Mouse (Mus musculus) liver, embryonic 16.5 days (tissue): ENCODE measurements around the gene Bmp8b. TPM values are rescaled to one million over a fixed set of nuclear protein-coding genes. Genes with fewer than 3 reads are reported as not detected.
A peak's percentile ranks its signal among the peaks of the same experiment; 100 is the strongest.
"Not testable (repeated sequence)": the region's sequence is repeated elsewhere in the genome, so short reads cannot be mapped to it uniquely, and the experiment has no call there.

Source experiments
- ATAC-seq: fragments of 200-750 bp; cut with Nextera tagmentation; 2 replicates; pipeline ENCODE4 v1.8.0; 2017; ENCODE audit warnings: low read depth, mild to moderate bottlenecking, moderate number of reproducible peaks, moderate library complexity
- H3K27ac ChIP-seq: fragments of 300-500 bp; sonication (generic); 2 replicates; pipeline ENCODE4 v1.5.1; 2014; ENCODE audit warnings: mild to moderate bottlenecking, low read length
- H3K27me3 ChIP-seq: fragments of 300-500 bp; sonication (generic); 2 replicates; pipeline ENCODE4 v1.6.1; 2014; ENCODE audit warnings: low read depth, low read length, mixed read lengths; ENCODE audit not compliant: control insufficient read depth, insufficient read depth
- H3K36me3 ChIP-seq: fragments of 300-500 bp; sonication (generic); 2 replicates; pipeline ENCODE4 v1.6.1; 2014; ENCODE audit warnings: mild to moderate bottlenecking; ENCODE audit not compliant: control insufficient read depth, insufficient read depth
- H3K4me1 ChIP-seq: fragments of 300-500 bp; sonication (generic); 2 replicates; pipeline ENCODE4 v1.6.1; 2014; ENCODE audit warnings: low read depth, low read length, mixed read lengths; ENCODE audit not compliant: control insufficient read depth
- H3K4me2 ChIP-seq: fragments of 300-500 bp; sonication (generic); 2 replicates; pipeline ENCODE4 v1.6.1; 2014; ENCODE audit warnings: low read depth, low read length, mixed read lengths
- H3K4me3 ChIP-seq: fragments of 300-500 bp; sonication (generic); 2 replicates; pipeline ENCODE4 v1.5.1; 2014; ENCODE audit warnings: low read depth, mild to moderate bottlenecking, low read length
- H3K9ac ChIP-seq: fragments of 300-500 bp; sonication (generic); 2 replicates; pipeline ENCODE4 v1.6.1; 2014; ENCODE audit warnings: low read depth, low read length
- H3K9me3 ChIP-seq: fragments of 300-500 bp; sonication (generic); replicated peaks from 2 replicates; pipeline ENCODE4 v1.6.1; 2016; ENCODE audit warnings: low read length; ENCODE audit not compliant: control insufficient read depth
- WGBS: fragments of 180-500 bp; shearing (Covaris S2); extraction: QIAGEN DNeasy Blood & Tissue Kit; methylation state at CpG from one replicate; pipeline ENCODE4 v1.1.7; 2014; ENCODE audit not compliant: insufficient replicate concordance; 5-methylcytosine and 5-hydroxymethylcytosine counted together
- polyA plus RNA-seq: library from polyadenylated mRNA; unstranded; fragments of >200 nt; fragmentation: Nextera tagmentation; extraction: Ambion mirVana; gene quantifications from 2 replicates; pipeline ENCODE4 v1.2.1, GENCODE M21; 2015

Gene Bmp8b
- polyA plus RNA-seq, 1 experiment from 2014 or later: 0.28 TPM

DNA sequence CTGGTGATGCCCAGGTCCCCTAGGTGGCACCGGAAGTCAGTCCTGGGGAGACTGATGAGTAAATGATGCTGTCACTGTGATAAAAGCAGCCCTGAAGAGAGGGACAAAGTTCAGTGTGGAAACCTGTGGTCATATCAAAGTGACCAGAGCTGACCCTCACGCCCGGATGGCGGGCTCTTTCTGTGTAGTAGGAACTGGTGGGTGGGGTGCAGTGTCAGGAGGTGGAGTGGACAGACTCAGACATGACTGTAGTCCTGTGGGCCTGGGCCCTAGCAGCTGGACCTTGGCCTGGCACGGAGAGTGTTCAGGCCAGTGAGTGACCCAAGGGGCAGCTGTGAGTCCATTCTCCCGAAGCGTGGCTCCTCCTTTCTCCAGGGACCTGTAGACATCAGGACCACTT lies 964 bp downstream of the Bmp8b start:
- not testable (repeated sequence) for H3K27ac ChIP-seq, H3K36me3 ChIP-seq, H3K9me3 ChIP-seq, H3K4me3 ChIP-seq, H3K9ac ChIP-seq, H3K4me1 ChIP-seq, H3K4me2 ChIP-seq
- peak; percentile 55 for ATAC-seq
- WGBS: 66% methylated on average over 7 of the region's 7 CpGs
- H3K27me3 ChIP-seq: peaks cover 24% of the 10 kb centered on the region

GRCm38 (mm10) chr4:123106864-123107263 lies 1.9 kb downstream of the Bmp8b start:
- WGBS: 61% methylated on average over 2 of the region's 2 CpGs
- no peak overlapping the region for H3K4me2 ChIP-seq
- H3K36me3 ChIP-seq: no peaks in the 10 kb centered on the region
- no peaks in the 10 kb centered on the region; the same call in 1 of the 2 replicates for H3K4me1 ChIP-seq
- no peaks in the 10 kb centered on the region for H3K9me3 ChIP-seq
- no peak overlapping the region for H3K27ac ChIP-seq
- no peak overlapping the region for H3K4me3 ChIP-seq
- ATAC-seq: no peak
- H3K27me3 ChIP-seq: peaks cover 24% of the 10 kb centered on the region
- no peak overlapping the region for H3K9ac ChIP-seq

DNA sequence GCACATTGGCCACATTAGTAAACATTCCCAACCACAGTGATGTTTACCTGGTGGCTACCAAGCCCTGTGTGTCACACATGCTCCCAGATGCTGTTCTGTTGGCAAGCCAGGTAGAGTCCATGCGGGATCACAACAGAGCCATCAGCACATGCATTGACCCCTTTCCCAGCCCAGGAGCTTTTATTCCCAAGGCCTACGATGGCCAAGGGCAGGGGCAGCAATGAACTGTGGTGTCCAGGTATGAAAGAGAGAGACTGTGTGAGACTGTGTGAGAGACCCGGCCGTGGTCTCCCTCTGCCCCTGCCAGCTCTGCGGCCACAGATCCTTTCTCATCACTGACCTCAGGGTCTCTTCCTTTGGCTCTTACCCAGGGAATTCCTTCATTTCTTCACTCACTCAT lies 3.1 kb downstream of the Bmp8b start:
- H3K27ac ChIP-seq: no peak overlapping the region
- H3K4me2 ChIP-seq: no peak overlapping the region
- H3K36me3 ChIP-seq: no peaks in the 10 kb centered on the region
- H3K9me3 ChIP-seq: no peaks in the 10 kb centered on the region
- peaks cover 24% of the 10 kb centered on the region for H3K27me3 ChIP-seq
- WGBS: 59% methylated on average over 5 of the region's 5 CpGs
- no peak for ATAC-seq
- no peak overlapping the region for H3K9ac ChIP-seq
- no peak overlapping the region for H3K4me3 ChIP-seq
- no peaks in the 10 kb centered on the region; the same call in 1 of the 2 replicates for H3K4me1 ChIP-seq

DNA sequence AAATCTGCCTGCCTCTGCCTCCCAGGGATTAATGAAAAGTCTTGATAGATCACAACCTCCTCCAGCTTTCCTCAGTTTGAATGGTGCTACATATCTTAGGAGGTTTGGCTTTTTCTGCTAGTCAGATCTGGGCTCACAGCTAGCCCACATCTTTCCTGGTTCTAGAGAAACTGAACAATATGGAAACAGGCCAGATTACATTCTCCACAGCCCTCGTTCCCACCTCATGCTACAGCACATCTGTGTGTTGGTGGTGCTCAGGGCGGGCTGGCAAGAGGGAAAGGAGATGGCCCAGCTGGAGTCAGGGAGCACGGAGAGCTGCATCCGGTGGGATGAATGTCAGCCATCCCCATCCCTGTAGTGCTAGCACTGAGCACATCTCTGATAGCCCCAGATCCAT lies 5.8 kb downstream of the Bmp8b start:
- Histone ChIP-seq H3K9me3 (no peaks in the 10 kb centered on the region), H3K4me1 (no peaks in the 10 kb centered on the region), H3K4me3 (no peak overlapping the region), H3K27ac (no peak overlapping the region), H3K27me3 (peaks cover 4% of the 10 kb centered on the region), H3K9ac (no peak overlapping the region), H3K36me3 (no peaks in the 10 kb centered on the region), H3K4me2 (no peak overlapping the region)
- WGBS: 74% methylated on average over 4 of the region's 4 CpGs
- ATAC-seq: no peak

DNA sequence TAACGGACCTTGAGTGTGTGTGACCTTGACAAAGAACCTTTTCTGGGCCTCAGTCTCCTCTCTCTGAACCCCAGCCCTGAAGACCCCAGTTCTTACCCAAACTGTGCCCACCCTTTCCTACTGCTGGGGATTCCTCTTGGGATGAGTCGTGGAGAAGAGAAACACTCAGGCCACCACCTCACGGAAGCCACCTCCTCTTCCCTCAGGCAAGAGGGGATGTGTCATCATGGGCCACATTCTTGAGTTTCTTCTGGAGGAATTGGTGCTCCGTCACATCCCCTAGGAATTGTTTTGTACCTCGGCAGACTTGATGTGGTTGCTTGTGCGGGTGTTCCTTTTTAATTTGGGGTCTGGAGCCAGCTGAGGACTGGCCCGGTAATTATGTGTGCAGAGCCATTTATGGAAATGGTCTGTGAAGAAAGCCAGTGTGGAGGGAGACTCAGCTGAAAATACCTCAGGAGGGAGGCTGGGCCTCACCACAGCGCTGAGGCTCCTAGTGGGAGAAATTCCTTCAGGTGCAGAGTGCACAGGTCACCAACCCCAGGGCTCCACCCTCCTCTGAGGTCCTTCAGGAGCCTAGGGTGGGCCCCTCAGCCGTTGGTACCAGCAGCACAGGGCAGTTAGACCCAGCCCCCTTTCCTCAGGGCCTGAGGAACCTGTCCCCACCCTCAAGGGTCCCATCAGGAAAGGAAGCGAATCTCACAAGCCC lies 6.5 kb downstream of the Bmp8b start:
- not testable (repeated sequence) for ATAC-seq, H3K36me3 ChIP-seq, H3K9ac ChIP-seq, H3K27ac ChIP-seq, H3K9me3 ChIP-seq, H3K4me1 ChIP-seq, H3K4me2 ChIP-seq, H3K27me3 ChIP-seq, H3K4me3 ChIP-seq
- 62% methylated on average over 10 of the region's 10 CpGs for WGBS

GRCm38 (mm10) chr4:123112216-123112764 lies 7.3 kb downstream of the Bmp8b start:
- 22% methylated on average over 8 of the region's 8 CpGs for WGBS
- H3K9me3 ChIP-seq: no peaks in the 10 kb centered on the region
- H3K9ac ChIP-seq: no peak overlapping the region
- H3K4me3 ChIP-seq: no peak overlapping the region
- peaks cover 8% of the 10 kb centered on the region for H3K27me3 ChIP-seq
- H3K36me3 ChIP-seq: no peaks in the 10 kb centered on the region
- no peak overlapping the region for H3K27ac ChIP-seq
- H3K4me1 ChIP-seq: no peaks in the 10 kb centered on the region
- H3K4me2 ChIP-seq: no peak overlapping the region
- no peak for ATAC-seq

DNA sequence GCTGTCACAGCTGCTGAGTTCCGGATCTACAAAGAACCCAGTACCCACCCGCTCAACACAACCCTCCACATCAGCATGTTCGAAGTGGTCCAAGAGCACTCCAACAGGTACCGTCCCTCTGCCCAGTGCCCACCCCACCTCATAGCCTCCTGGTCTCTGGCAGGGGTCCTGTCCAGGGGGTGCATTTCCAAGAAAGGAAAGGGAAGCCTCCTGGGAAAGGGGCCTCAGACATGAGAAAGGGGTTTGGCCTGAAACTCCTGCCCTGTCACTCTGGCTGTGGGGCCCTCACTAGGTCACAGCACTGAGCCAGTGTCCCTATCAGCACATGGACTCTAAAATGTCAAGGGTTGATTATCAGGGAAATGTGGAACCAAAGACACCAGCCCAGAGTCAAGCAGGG lies 9.7 kb downstream of the Bmp8b start:
- H3K4me3 ChIP-seq, ATAC-seq, H3K4me1 ChIP-seq, H3K27ac ChIP-seq, H3K9ac ChIP-seq, H3K36me3 ChIP-seq, H3K4me2 ChIP-seq, H3K9me3 ChIP-seq: not testable (repeated sequence)
- peaks cover 11% of the 10 kb centered on the region for H3K27me3 ChIP-seq
- 76% methylated on average over 4 of the region's 4 CpGs for WGBS

- Histone ChIP-seq H3K4me1 (no peaks in the 10 kb centered on the region; the same call in 1 of the 2 replicates), H3K36me3 (no peaks in the 10 kb centered on the region), H3K27me3 (peaks cover 11% of the 10 kb centered on the region), H3K9me3 (no peaks in the 10 kb centered on the region), H3K9ac (no peak within 1 kb of the TSS), H3K4me2 (no peak within 1 kb of the TSS), H3K4me3 (no peak within 1 kb of the TSS), H3K27ac (no peak within 1 kb of the TSS)
- WGBS: 11% methylated on average over 22 of the region's 22 CpGs
- no peak for ATAC-seq
Measured at GRCm38 (mm10) chr4:123116011-123116410, 11.0 kb downstream of the Bmp8b start, which contains the start of gene Oxct2b. Gene Oxct2b, plus strand, starts transcription at chr4:123116266.

DNA sequence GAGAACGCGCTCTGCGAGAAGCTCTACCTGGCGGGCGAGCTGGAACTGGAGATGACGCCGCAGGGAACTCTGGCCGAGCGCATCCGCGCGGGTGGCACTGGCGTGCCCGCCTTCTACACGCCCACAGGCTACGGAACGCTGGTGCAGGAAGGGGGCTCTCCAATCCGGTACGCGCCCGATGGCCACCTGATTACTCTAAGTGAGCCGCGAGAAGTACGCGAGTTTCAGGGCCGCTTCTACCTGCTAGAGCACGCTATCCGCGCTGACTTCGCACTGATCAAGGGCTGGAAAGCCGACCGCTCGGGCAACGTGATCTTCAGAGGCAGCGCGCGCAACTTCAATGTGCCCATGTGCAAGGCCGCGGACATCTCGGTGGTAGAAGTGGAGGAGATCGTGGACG lies 11.7 kb downstream of the Bmp8b start:
- WGBS: 14% methylated on average over 34 of the region's 42 CpGs
- peaks cover 11% of the 10 kb centered on the region for H3K27me3 ChIP-seq
- H3K4me3 ChIP-seq, H3K36me3 ChIP-seq, ATAC-seq, H3K9ac ChIP-seq, H3K27ac ChIP-seq, H3K9me3 ChIP-seq, H3K4me1 ChIP-seq, H3K4me2 ChIP-seq: not testable (repeated sequence)
